Mouse (Mus musculus): ENCODE measurements around the gene Gm3460. TPM values are rescaled to one million over a fixed set of nuclear protein-coding genes. Genes with fewer than 3 reads are reported as not detected.

Gene Gm3460
- not detected for total RNA-seq (2023)

DNA sequence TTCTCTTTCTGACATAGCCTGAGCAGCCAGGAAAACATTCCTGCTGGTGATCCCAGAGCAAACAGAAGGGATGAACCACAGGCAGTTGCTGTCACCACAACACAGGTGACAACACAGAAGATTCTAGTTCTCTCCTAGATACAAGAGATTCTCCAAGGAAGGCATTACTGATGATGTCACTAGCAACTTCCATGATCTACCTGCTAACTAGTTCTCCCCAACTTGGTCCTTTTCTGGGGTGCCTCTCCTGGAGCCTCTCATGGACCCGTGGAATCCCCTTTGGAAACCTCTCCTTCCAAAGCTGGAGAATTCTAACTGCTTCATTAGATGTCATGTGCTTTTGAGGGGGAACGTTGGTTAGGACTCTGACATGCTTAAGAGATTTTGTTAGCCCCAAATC is at the start of gene Gm3460:
TSS of gene Gm3460 (minus strand) at position 101 of the 400 bp plus-strand sequence.

GRCm38 (mm10) chr14:6590513-6590912 is 31.7 kb downstream of the Gm3460 start, which contains the start of gene Gm3629:
Gene Gm3629 (minus strand): TSS chr14:6590613.

Other genes with a start within 250 kb of the Gm3460 start
- not detected for gene Gm16440, start 232.1 kb downstream of the Gm3460 start, total RNA-seq (2023)
- under 1 TPM in 1 of 2 experiments, not detected in 1; 0.59 TPM for gene Gm3591, start 209.9 kb downstream of the Gm3460 start, total RNA-seq (2023)
- not detected for gene Gm3594, start 177.8 kb downstream of the Gm3460 start, total RNA-seq (2023)
- gene Gm8356, start 85.1 kb downstream of the Gm3460 start, total RNA-seq (2023), result not detected
- not detected for gene Gm3629, start 31.8 kb downstream of the Gm3460 start, total RNA-seq (2023)
- gene Gm10251, start 61.8 kb upstream of the Gm3460 start, total RNA-seq (2023), result not detected
- gene Gm8050, start 97.8 kb upstream of the Gm3460 start, total RNA-seq (2023), result not detected
- gene Gm3636, start 119.9 kb upstream of the Gm3460 start, total RNA-seq (2023), result 1 to 10 TPM; 1.0 to 2.0 TPM
- not detected for gene Gm8362, start 152.0 kb upstream of the Gm3460 start, total RNA-seq (2023)
- not detected for gene Gm3642, start 217.9 kb upstream of the Gm3460 start, total RNA-seq (2023)